Mouse (Mus musculus): ENCODE measurements at regions not wholly inside any gene's neighbourhood (a gene's known extent, or its start where the extent isn't known, plus 50 kb on each side); places are given as distances from the start of the nearest gene placed in this dataset.

DNA sequence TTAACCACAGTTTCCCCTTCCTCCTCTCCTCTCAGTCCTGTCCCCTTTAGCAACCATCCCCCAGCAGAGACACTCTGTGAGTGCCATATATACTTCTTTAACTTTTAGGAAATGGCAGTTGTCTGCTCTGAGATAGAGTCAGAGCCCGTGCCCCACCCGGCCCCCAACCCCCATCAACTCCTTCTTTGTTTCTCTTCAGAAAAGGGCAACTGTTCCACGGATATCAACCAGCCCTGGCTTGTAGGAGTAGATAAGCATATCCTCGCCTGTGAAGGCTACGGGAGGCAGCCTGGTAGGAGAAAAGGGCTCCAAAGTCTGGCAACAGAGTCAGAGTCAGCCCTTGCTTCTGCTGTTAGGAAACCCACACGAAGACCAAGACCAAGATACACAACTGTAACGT, 574.1 kb upstream of the Sall1 start:
- ATAC-seq (ENCODE audit: insufficient read depth) (no peak), DNase-seq (no peak)

DNA sequence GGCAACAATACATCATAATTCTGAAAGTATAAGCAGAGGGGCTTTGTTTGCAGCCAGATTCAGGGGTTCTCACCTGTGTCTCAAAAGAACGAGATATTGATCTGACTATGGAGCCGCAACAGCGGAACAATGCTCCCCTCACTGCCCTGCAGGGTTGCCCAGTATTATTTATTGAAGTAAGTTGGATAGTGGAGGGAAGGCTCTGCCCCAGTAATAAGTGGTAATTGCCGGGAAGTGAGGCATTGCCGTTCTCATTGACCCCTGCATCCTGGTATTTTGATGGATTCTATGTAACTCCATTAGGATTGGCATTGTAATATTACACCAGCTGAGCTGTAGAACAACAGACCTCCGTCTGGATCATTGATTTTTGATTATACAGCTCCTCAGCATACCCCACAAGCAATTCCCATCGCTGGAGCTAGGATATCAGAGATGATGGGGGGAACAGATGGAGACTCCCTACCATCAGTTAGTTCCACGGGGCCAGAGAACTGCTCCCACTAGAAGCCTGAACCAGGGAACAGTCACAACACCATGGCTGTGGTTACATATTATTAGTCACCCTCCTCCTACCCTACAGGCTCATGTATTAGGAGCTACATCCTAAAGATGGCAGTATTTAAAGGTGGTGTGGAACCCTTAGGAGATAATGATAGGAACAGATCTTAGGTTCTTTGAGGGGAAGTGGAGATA, 572.0 kb upstream of the Sall1 start:
- no peak overlapping the region for H3K4me2 ChIP-seq
- no peaks in the 10 kb centered on the region for H3K4me1 ChIP-seq (ENCODE audit: insufficient read depth)
- DNase-seq = no peak
- WGBS = 75% methylated on average over 8 of the region's 8 CpGs
- H3K4me3 ChIP-seq (ENCODE audit: low read depth, low read length) = no peak overlapping the region
- no peaks in the 10 kb centered on the region for H3K36me3 ChIP-seq (ENCODE audit: insufficient read depth)
- TF ChIP-seq CTCF (IDR thresholded peaks at IDR 0.05; ENCODE audit: low read depth) = no peak
- H3K9me3 ChIP-seq (ENCODE audit: low read depth, low read length) = no peaks in the 10 kb centered on the region
- no peak overlapping the region for H3K27ac ChIP-seq (ENCODE audit: low read depth)
- ATAC-seq (ENCODE audit: insufficient read depth) = no peak
- no peaks in the 10 kb centered on the region for H3K27me3 ChIP-seq (ENCODE audit: insufficient read depth, low read length)
- no peak overlapping the region for H3K9ac ChIP-seq

More for the DNA sequence above, 574.1 kb upstream of the Sall1 start:
- H3K27me3 ChIP-seq (ENCODE audit: insufficient read depth, low read length) = no peaks in the 10 kb centered on the region
- H3K9me3 ChIP-seq (ENCODE audit: low read depth, low read length) = no peaks in the 10 kb centered on the region
- H3K4me1 ChIP-seq (ENCODE audit: insufficient read depth) = no peaks in the 10 kb centered on the region
- no peak for TF ChIP-seq CTCF (IDR thresholded peaks at IDR 0.05; ENCODE audit: low read depth)
- WGBS = 57% methylated on average over 7 of the region's 7 CpGs
- H3K27ac ChIP-seq (ENCODE audit: low read depth) = no peak overlapping the region
- H3K4me3 ChIP-seq (ENCODE audit: low read depth, low read length) = no peak overlapping the region
- H3K4me2 ChIP-seq = no peak overlapping the region
- H3K36me3 ChIP-seq (ENCODE audit: insufficient read depth) = no peaks in the 10 kb centered on the region
- no peak overlapping the region for H3K9ac ChIP-seq

DNA sequence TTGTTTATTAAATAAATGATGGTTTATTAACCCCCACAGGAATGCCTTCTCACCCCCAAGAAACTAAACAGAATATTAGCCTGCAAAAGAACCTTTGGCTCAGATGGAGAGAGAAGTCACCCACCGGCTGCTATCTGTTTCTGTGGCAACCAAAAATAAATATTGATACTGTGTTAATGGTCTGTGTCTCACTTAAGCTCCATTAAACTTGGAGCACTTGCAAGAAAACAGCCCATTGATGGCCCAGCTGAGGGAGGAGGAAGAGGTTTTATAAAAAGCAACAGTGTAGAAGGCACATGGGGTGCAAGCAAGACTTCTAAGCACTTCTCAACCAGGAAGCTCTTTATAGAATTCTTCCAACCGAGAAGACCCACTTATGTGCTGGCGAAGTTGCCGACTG, 565.1 kb upstream of the Sall1 start:
- Histone ChIP-seq H3K4me2 (no peak overlapping the region), H3K9me3 (ENCODE audit: low read depth, low read length) (no peaks in the 10 kb centered on the region), H3K9ac (no peak overlapping the region), H3K36me3 (ENCODE audit: insufficient read depth) (no peaks in the 10 kb centered on the region), H3K4me3 (ENCODE audit: low read depth, low read length) (no peak overlapping the region), H3K4me1 (ENCODE audit: insufficient read depth) (no peaks in the 10 kb centered on the region), H3K27ac (ENCODE audit: low read depth) (no peak overlapping the region), H3K27me3 (ENCODE audit: insufficient read depth, low read length) (no peaks in the 10 kb centered on the region)
- no peak for TF ChIP-seq CTCF (IDR thresholded peaks at IDR 0.05; ENCODE audit: low read depth)
- no peak for ATAC-seq (ENCODE audit: insufficient read depth)
- DNase-seq = no peak
- WGBS = 27% methylated on average over 4 of the region's 4 CpGs

DNA sequence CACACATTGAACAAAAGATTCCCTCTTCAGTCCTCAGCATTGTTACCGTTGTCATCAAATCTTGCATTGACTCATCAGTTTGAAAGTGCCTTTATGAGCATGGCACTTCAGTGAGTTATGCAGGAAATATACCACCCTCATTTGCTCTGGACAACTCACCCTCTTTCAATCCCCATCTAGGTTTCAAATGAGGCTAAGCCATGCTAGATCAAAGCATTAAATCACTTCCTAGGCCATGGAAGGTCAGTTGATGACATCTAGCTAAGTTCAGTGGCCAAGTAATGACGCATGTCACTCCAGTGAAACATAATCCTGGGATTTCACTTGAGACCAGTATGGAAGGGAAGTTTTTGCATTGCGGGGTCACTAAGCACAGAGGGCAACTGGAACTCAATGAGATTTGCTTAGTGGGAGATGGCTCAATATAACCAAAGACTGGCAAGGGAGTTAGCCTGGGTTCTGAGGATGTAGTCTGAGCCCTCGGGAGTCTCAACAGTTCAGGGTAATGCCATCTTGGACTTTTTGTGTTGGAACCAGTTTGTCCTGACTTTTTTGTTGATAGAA, 562.0 kb upstream of the Sall1 start:
- H3K9ac ChIP-seq = no peak overlapping the region
- H3K27ac ChIP-seq (ENCODE audit: low read depth) = no peak overlapping the region
- no peak for TF ChIP-seq CTCF (IDR thresholded peaks at IDR 0.05; ENCODE audit: low read depth)
- H3K27me3 ChIP-seq (ENCODE audit: insufficient read depth, low read length) = no peaks in the 10 kb centered on the region
- no peak overlapping the region for H3K4me3 ChIP-seq (ENCODE audit: low read depth, low read length)
- H3K36me3 ChIP-seq (ENCODE audit: insufficient read depth) = no peaks in the 10 kb centered on the region
- WGBS = 86% methylated on average over 4 of the region's 4 CpGs
- no peaks in the 10 kb centered on the region for H3K4me1 ChIP-seq (ENCODE audit: insufficient read depth)
- ATAC-seq (ENCODE audit: insufficient read depth) (no peak), DNase-seq (no peak)
- H3K4me2 ChIP-seq = no peak overlapping the region
- no peaks in the 10 kb centered on the region for H3K9me3 ChIP-seq (ENCODE audit: low read depth, low read length)

DNA sequence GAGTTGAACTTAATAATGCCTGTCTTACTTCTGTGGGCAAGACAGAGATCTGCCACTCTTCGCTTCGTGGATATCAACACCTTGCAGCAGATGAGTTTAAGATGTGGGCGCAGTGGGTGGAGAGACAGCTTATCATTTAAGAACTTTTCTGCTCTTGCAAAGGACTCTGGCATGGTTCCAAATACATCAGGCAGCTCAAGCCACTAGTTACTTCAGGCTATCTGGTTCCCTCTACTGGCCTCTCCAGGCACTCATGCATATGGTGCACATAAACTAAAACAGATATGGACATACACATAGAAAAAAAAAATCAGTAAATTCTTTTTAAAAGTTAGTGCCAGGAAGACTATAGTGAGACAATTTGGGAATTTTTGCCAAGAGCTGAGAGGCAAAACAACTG, 560.5 kb upstream of the Sall1 start:
- Histone ChIP-seq H3K4me2 (no peak overlapping the region), H3K9ac (no peak overlapping the region), H3K9me3 (ENCODE audit: low read depth, low read length) (no peaks in the 10 kb centered on the region), H3K4me1 (ENCODE audit: insufficient read depth) (no peaks in the 10 kb centered on the region), H3K36me3 (ENCODE audit: insufficient read depth) (no peaks in the 10 kb centered on the region), H3K4me3 (ENCODE audit: low read depth, low read length) (no peak overlapping the region), H3K27me3 (ENCODE audit: insufficient read depth, low read length) (no peaks in the 10 kb centered on the region), H3K27ac (ENCODE audit: low read depth) (no peak overlapping the region)
- no peak for ATAC-seq (ENCODE audit: insufficient read depth)
- peak; percentile 28 for DNase-seq
- peak; percentile 36 for TF ChIP-seq CTCF (IDR thresholded peaks at IDR 0.05; ENCODE audit: low read depth)
- WGBS = 92% methylated on average over 3 of the region's 3 CpGs

DNA sequence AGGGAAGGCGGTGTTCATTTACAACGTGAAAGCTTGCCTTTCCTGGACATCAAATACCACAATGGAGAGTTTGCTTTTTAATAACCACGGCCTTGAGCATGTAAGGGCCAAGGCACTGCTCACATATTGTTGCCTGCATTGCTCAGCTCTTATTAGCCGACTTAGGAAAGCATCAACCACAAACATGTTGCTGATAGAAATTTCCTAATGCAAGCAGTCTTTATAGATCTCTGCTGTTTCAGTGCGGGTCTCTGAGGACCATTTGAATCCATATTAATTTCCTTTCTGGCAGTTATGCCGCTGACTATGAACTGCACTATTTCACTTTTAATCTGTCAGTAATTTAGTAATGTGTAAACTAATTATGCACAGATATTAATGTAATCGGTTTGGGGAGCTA, 552.4 kb upstream of the Sall1 start:
- Histone ChIP-seq H3K9ac (no peak overlapping the region), H3K27ac (ENCODE audit: low read depth) (no peak overlapping the region), H3K27me3 (ENCODE audit: insufficient read depth, low read length) (no peaks in the 10 kb centered on the region), H3K36me3 (ENCODE audit: insufficient read depth) (no peaks in the 10 kb centered on the region), H3K4me2 (no peak overlapping the region), H3K4me3 (ENCODE audit: low read depth, low read length) (no peak overlapping the region), H3K4me1 (ENCODE audit: insufficient read depth) (no peaks in the 10 kb centered on the region), H3K9me3 (ENCODE audit: low read depth, low read length) (no peaks in the 10 kb centered on the region)
- ATAC-seq (ENCODE audit: insufficient read depth) = no peak
- WGBS = 76% methylated on average over 7 of the region's 7 CpGs
- no peak for DNase-seq
- no peak for TF ChIP-seq CTCF (IDR thresholded peaks at IDR 0.05; ENCODE audit: low read depth)

DNA sequence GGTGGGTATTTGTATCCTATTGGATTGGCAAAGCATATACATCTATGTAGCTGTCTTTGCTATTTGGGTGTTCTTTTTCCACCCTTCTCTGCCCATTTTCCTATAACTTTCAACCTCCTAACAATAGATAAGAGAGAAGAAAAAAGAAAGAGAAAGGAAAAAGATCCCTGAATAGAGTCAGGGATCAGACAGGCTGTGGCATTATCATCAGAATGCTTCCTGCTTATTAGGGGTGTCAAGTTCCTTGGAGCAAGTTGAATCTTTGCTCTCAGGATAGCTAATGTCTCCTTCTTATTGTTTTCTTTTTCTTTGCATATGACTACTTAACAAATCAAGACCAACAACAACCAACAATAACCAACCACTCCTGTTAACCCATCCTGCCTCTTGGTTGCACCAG, 539.1 kb upstream of the Sall1 start:
- H3K4me3 ChIP-seq (ENCODE audit: low read depth, low read length) = no peak overlapping the region
- no peak overlapping the region for H3K4me2 ChIP-seq
- H3K36me3 ChIP-seq (ENCODE audit: insufficient read depth) = no peaks in the 10 kb centered on the region
- no peaks in the 10 kb centered on the region for H3K9me3 ChIP-seq (ENCODE audit: low read depth, low read length)
- H3K27me3 ChIP-seq (ENCODE audit: insufficient read depth, low read length) = no peaks in the 10 kb centered on the region
- no peaks in the 10 kb centered on the region for H3K4me1 ChIP-seq (ENCODE audit: insufficient read depth)
- no peak for ATAC-seq (ENCODE audit: insufficient read depth)
- no peak for TF ChIP-seq CTCF (IDR thresholded peaks at IDR 0.05; ENCODE audit: low read depth)
- H3K27ac ChIP-seq (ENCODE audit: low read depth) = no peak overlapping the region
- DNase-seq = no peak
- H3K9ac ChIP-seq = no peak overlapping the region
